Mouse (Mus musculus): ENCODE results near the gene Map2k7.

GRCm38 (mm10) chr8:4211097-4211496 lies 27.4 kb upstream of the Map2k7 start:
- TF ChIP-seq CTCF (IDR thresholded peaks at IDR 0.05; ENCODE audit: extremely low read depth, insufficient read depth, insufficient read length, insufficient replicate concordance) (no peak), POLR2A (IDR thresholded peaks at IDR 0.05; ENCODE audit: low read depth, low read length) (no peak)

All from spleen, adult 2 months (tissue).